Mouse (Mus musculus) ES-E14 (cell line): ENCODE results near the gene Lpcat2b.

Source experiments
- CHD2 ChIP-seq: IDR thresholded peaks from 2 replicates; pipeline ENCODE4 v1.6.1; 2014; ENCODE audit warnings: mild to moderate bottlenecking, low read depth, low read length, inconsistent platforms
- HCFC1 ChIP-seq: IDR thresholded peaks from 2 replicates; pipeline ENCODE4 v1.6.1; 2012; ENCODE audit warnings: low read length, inconsistent platforms, borderline replicate concordance; ENCODE audit not compliant: insufficient read depth
- MAFK ChIP-seq: IDR thresholded peaks from 2 replicates; pipeline ENCODE4 v1.6.1; 2014; ENCODE audit warnings: mild to moderate bottlenecking, low read depth, low read length, inconsistent platforms; ENCODE audit not compliant: insufficient read depth
- ZC3H11A ChIP-seq: IDR thresholded peaks from 2 replicates; pipeline ENCODE4 v1.6.1; 2012; ENCODE audit warnings: low read depth, mild to moderate bottlenecking, inconsistent platforms, low read length, borderline replicate concordance
- ZNF384 ChIP-seq: IDR thresholded peaks from 2 replicates; pipeline ENCODE4 v1.6.1; 2012; ENCODE audit warnings: low read depth, low read length, inconsistent platforms

- TF ChIP-seq ZNF384 (no peak), HCFC1 (no peak), MAFK (no peak), CHD2 (no peak), ZC3H11A (no peak)
These were observed 21.0 kb upstream of the Lpcat2b start for GRCm38 (mm10) chr5:107410305-107410704.
